Mouse (Mus musculus) lung, embryonic 14.5 days (tissue): ENCODE measurements around the gene Ppm1h. TPM values are rescaled to one million over a fixed set of nuclear protein-coding genes. Genes with fewer than 3 reads are reported as not detected.

Source experiments
- ATAC-seq: fragments of 200-750 bp; cut with Nextera tagmentation; 2 replicates; pipeline ENCODE4 v1.8.0; 2017; ENCODE audit warnings: mild to moderate bottlenecking, moderate TSS enrichment, moderate library complexity; ENCODE audit not compliant: insufficient read depth
- DNase-seq: peaks from one replicate; pipeline ENCODE4 v3.0.0-alpha.2; 2015
- H3K27ac ChIP-seq: fragments of 300-500 bp; sonication (generic); 2 replicates; pipeline ENCODE4 v1.5.1; 2014; ENCODE audit warnings: low read depth, mild to moderate bottlenecking, moderate library complexity
- H3K27me3 ChIP-seq: fragments of 300-500 bp; sonication (generic); 2 replicates; pipeline ENCODE4 v1.6.1; 2014; ENCODE audit warnings: low read length, control low read depth; ENCODE audit not compliant: insufficient read depth
- H3K36me3 ChIP-seq: fragments of 300-500 bp; sonication (generic); 2 replicates; pipeline ENCODE4 v1.6.1; 2014; ENCODE audit warnings: control low read depth; ENCODE audit not compliant: insufficient read depth
- H3K4me1 ChIP-seq: fragments of 300-500 bp; sonication (generic); 2 replicates; pipeline ENCODE4 v1.6.1; 2014; ENCODE audit warnings: antibody characterized with exemption, control low read depth; ENCODE audit not compliant: insufficient read depth
- H3K4me2 ChIP-seq: fragments of 300-500 bp; sonication (generic); 2 replicates; pipeline ENCODE4 v1.6.1; 2014; ENCODE audit warnings: mild to moderate bottlenecking
- H3K4me3 ChIP-seq: fragments of 300-500 bp; sonication (generic); 2 replicates; pipeline ENCODE4 v1.5.1; 2014; ENCODE audit warnings: low read depth, low read length
- H3K9ac ChIP-seq: fragments of 300-500 bp; sonication (generic); 2 replicates; pipeline ENCODE4 v1.6.1; 2014
- H3K9me3 ChIP-seq: fragments of 300-500 bp; sonication (generic); 2 replicates; pipeline ENCODE4 v1.6.1; 2016; ENCODE audit warnings: low read depth, low read length, control low read depth
- CTCF ChIP-seq: IDR thresholded peaks from 2 replicates; pipeline ENCODE4 v1.5.1; 2016; ENCODE audit warnings: antibody characterized with exemption, low read depth
- WGBS: fragments of 180-500 bp; shearing (Covaris S2); extraction: QIAGEN DNeasy Blood & Tissue Kit; methylation state at CpG from one replicate; pipeline ENCODE4 v1.1.7; 2014; 5-methylcytosine and 5-hydroxymethylcytosine counted together
- polyA plus RNA-seq: library from polyadenylated mRNA; unstranded; fragments of >200 nt; fragmentation: Nextera tagmentation; extraction: Ambion mirVana; gene quantifications from 2 replicates; pipeline ENCODE4 v1.2.1, GENCODE M21; 2014

Gene Ppm1h
- polyA plus RNA-seq, 1 experiment from 2014 or later = 7.1 TPM

- H3K27ac ChIP-seq = no peak overlapping the region
- WGBS = 87% methylated on average over 4 of the region's 4 CpGs
Measured at GRCm38 (mm10) chr10:122734521-122734920, 56.0 kb downstream of the Ppm1h start.

GRCm38 (mm10) chr10:122735284-122735784 lies 56.8 kb downstream of the Ppm1h start:
- no peak for ATAC-seq

More at GRCm38 (mm10) chr10:122734521-122734920, 56.0 kb downstream of the Ppm1h start:
- H3K27me3 ChIP-seq = no peaks in the 10 kb centered on the region
- H3K36me3 ChIP-seq = no peaks in the 10 kb centered on the region
- H3K4me1 ChIP-seq = no peaks in the 10 kb centered on the region
- no peak overlapping the region for H3K4me3 ChIP-seq
- TF ChIP-seq CTCF = no peak
- ATAC-seq = no peak
- no peaks in the 10 kb centered on the region for H3K9me3 ChIP-seq
- no peak for DNase-seq
- H3K9ac ChIP-seq = no peak overlapping the region
- no peak overlapping the region for H3K4me2 ChIP-seq

GRCm38 (mm10) chr10:122736835-122737234 lies 58.3 kb downstream of the Ppm1h start:
- Histone ChIP-seq H3K27ac (no peak overlapping the region), H3K4me1 (no peaks in the 10 kb centered on the region), H3K4me3 (no peak overlapping the region), H3K36me3 (no peaks in the 10 kb centered on the region), H3K9me3 (no peaks in the 10 kb centered on the region), H3K4me2 (no peak overlapping the region), H3K9ac (no peak overlapping the region), H3K27me3 (no peaks in the 10 kb centered on the region)
- DNase-seq = no peak
- no peak for ATAC-seq
- no peak for TF ChIP-seq CTCF
- 73% methylated on average over 4 of the region's 4 CpGs for WGBS

More at GRCm38 (mm10) chr10:122735284-122735784, 56.8 kb downstream of the Ppm1h start:
- Histone ChIP-seq H3K4me1 (no peaks in the 10 kb centered on the region), H3K27me3 (no peaks in the 10 kb centered on the region), H3K9me3 (no peaks in the 10 kb centered on the region), H3K4me2 (no peak overlapping the region), H3K9ac (no peak overlapping the region), H3K36me3 (no peaks in the 10 kb centered on the region), H3K4me3 (no peak overlapping the region), H3K27ac (no peak overlapping the region)
- no peak for TF ChIP-seq CTCF
- no peak for DNase-seq
- 80% methylated on average over 7 of the region's 7 CpGs for WGBS

GRCm38 (mm10) chr10:122738526-122738925 lies 60.0 kb downstream of the Ppm1h start:
- ATAC-seq (no peak), DNase-seq (no peak)
- TF ChIP-seq CTCF = no peak
- H3K4me3 ChIP-seq = no peak overlapping the region
- H3K9me3 ChIP-seq = no peaks in the 10 kb centered on the region
- no peak overlapping the region for H3K27ac ChIP-seq
- no peak overlapping the region for H3K4me2 ChIP-seq
- H3K4me1 ChIP-seq = no peaks in the 10 kb centered on the region
- 69% methylated on average over 10 of the region's 10 CpGs for WGBS
- H3K27me3 ChIP-seq = no peaks in the 10 kb centered on the region
- H3K9ac ChIP-seq = no peak overlapping the region
- no peaks in the 10 kb centered on the region for H3K36me3 ChIP-seq

- 77% methylated on average over 4 of the region's 4 CpGs for WGBS
- no peak for TF ChIP-seq CTCF
Measured at GRCm38 (mm10) chr10:122739037-122739436, 60.5 kb downstream of the Ppm1h start.

GRCm38 (mm10) chr10:122740117-122740516 lies 61.6 kb downstream of the Ppm1h start:
- Histone ChIP-seq H3K9ac (no peak overlapping the region), H3K9me3 (no peaks in the 10 kb centered on the region), H3K27me3 (no peaks in the 10 kb centered on the region), H3K4me3 (no peak overlapping the region), H3K4me2 (no peak overlapping the region), H3K36me3 (no peaks in the 10 kb centered on the region), H3K27ac (no peak overlapping the region), H3K4me1 (no peaks in the 10 kb centered on the region)
- TF ChIP-seq CTCF = no peak
- ATAC-seq = no peak
- 76% methylated on average over 4 of the region's 4 CpGs for WGBS
- DNase-seq = no peak

More at GRCm38 (mm10) chr10:122739037-122739436, 60.5 kb downstream of the Ppm1h start:
- no peaks in the 10 kb centered on the region for H3K27me3 ChIP-seq
- ATAC-seq (no peak), DNase-seq (no peak)
- H3K4me1 ChIP-seq = no peaks in the 10 kb centered on the region
- no peaks in the 10 kb centered on the region for H3K9me3 ChIP-seq
- H3K4me3 ChIP-seq = no peak overlapping the region
- no peaks in the 10 kb centered on the region for H3K36me3 ChIP-seq
- no peak overlapping the region for H3K27ac ChIP-seq
- no peak overlapping the region for H3K4me2 ChIP-seq
- H3K9ac ChIP-seq = no peak overlapping the region

- ATAC-seq = no peak
- H3K27ac ChIP-seq = no peak overlapping the region
- WGBS = 72% methylated on average over 7 of the region's 7 CpGs
- no peak overlapping the region for H3K4me2 ChIP-seq
- no peaks in the 10 kb centered on the region for H3K27me3 ChIP-seq
- H3K4me1 ChIP-seq = no peaks in the 10 kb centered on the region
- H3K9me3 ChIP-seq = no peaks in the 10 kb centered on the region
- no peak for TF ChIP-seq CTCF
- DNase-seq = no peak
- no peaks in the 10 kb centered on the region for H3K36me3 ChIP-seq
- H3K4me3 ChIP-seq = no peak overlapping the region
- H3K9ac ChIP-seq = no peak overlapping the region
Measured at GRCm38 (mm10) chr10:122741191-122741590, 62.6 kb downstream of the Ppm1h start.
